Mouse (Mus musculus): ENCODE results near the gene Ptpn7. TPM values are rescaled to one million over a fixed set of nuclear protein-coding genes. Genes with fewer than 3 reads are reported as not detected.
"Not testable (repeated sequence)": the region's sequence is repeated elsewhere in the genome, so short reads cannot be mapped to it uniquely, and the experiment has no call there.

The Ptpn7 gene
- polyA plus RNA-seq, 1 experiment from 2014 or later: 1.8 TPM

DNA sequence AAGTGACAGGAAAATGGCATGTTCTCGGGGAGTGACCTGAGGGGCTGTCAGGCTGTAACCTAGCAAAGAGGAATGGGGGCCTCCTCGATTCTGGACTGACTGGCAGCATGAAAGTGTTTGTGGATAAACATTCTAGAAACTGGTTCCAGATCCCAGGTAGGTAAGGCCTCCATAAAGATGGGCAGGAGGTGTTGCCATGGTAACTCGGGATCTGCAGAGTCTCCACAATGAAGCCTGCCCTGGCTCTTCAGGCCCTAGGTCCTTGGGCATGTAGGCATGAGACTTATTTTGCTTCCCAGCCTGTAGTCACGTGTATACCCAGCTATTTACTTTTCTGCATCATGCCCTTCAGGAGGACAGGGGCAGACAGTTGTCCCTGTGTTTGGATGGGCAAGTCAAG is 48.8 kb downstream of the Ptpn7 start:
- Histone ChIP-seq H3K4me1 (replicated peaks; ENCODE audit: control insufficient read depth, insufficient read depth, low read length) (no peaks in the 10 kb centered on the region), H3K9ac (ENCODE audit: low read length) (no peak overlapping the region), H3K9me3 (ENCODE audit: control insufficient read depth, low read length) (no peaks in the 10 kb centered on the region), H3K27me3 (ENCODE audit: control insufficient read depth, insufficient read depth, low read length) (no peaks in the 10 kb centered on the region), H3K36me3 (ENCODE audit: control insufficient read depth, insufficient read depth, low read length) (no peaks in the 10 kb centered on the region), H3K4me2 (ENCODE audit: low read depth, low read length, severe bottlenecking) (no peak overlapping the region), H3K27ac (ENCODE audit: low read depth, low read length) (no peak overlapping the region), H3K4me3 (ENCODE audit: low read depth, low read length) (no peak overlapping the region)
- 76% methylated on average over 4 of the region's 4 CpGs for WGBS
- DNase-seq (ENCODE audit: low spot score) (no peak), ATAC-seq (replicated peaks; ENCODE audit: low FRiP score) (no peak)

DNA sequence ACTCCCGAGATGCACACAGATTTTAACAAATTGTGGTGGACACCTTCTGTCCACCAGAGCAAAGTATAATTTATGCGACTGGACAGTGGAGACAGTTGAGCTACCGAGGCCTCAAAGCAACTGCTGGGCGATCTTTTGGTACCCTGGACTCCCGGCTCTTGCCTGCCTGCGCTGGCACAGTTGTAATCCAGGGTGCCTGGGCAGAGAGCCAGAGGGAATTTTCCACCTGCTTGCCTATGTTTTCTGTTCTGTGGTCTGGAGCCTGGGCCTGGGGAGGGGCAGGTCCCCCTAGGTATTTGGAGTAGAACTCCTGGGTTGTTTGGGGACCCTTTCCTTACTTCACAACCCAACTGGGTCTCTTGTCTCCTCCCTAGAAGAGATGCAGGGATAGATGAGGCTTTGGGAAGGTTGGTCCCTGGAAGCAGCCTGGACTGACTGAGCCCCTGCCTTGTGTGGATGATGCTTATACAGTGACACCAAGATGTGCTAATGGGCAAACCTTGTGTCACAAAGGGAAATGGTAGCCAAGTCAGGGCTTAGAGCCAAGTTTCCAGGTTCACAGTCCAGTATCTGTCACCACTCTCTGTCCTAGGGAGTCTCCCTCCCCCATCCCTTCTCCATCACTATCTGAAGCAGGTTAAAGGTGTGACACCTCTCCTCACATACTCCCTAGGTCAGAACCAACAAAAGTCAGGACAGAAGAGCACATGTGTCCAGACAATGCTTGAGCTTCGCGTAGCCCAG is 49.6 kb downstream of the Ptpn7 start:
- DNase-seq (ENCODE audit: low spot score) (no peak), ATAC-seq (replicated peaks; ENCODE audit: low FRiP score) (no peak)
- H3K36me3 ChIP-seq (ENCODE audit: control insufficient read depth, insufficient read depth, low read length): no peaks in the 10 kb centered on the region
- H3K4me3 ChIP-seq (ENCODE audit: low read depth, low read length): no peak overlapping the region
- no peaks in the 10 kb centered on the region for H3K9me3 ChIP-seq (ENCODE audit: control insufficient read depth, low read length)
- no peaks in the 10 kb centered on the region for H3K27me3 ChIP-seq (ENCODE audit: control insufficient read depth, insufficient read depth, low read length)
- H3K9ac ChIP-seq (ENCODE audit: low read length): no peak overlapping the region
- H3K4me1 ChIP-seq (replicated peaks; ENCODE audit: control insufficient read depth, insufficient read depth, low read length): no peaks in the 10 kb centered on the region
- 88% methylated on average over 8 of the region's 8 CpGs for WGBS
- no peak overlapping the region for H3K4me2 ChIP-seq (ENCODE audit: low read depth, low read length, severe bottlenecking)
- no peak overlapping the region for H3K27ac ChIP-seq (ENCODE audit: low read depth, low read length)

DNA sequence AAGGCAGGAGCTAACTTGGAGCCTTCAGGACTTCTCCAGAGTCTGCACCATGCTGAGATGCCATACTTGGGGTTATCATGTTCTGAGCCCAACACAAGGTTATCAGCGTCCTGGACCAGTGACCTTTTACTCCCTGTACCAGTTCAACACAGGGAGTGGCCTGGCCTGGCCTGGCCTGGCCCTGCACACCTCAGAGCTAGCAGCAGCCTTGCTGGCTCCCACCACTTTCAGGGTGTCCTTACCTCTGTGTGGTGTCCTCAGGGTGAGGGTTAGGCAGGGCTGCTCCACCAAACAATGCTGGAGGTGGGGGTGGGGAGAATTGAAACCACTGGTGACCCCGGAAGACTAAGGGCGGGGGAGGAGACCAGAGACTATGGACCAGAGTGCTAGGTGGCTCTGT is 50.5 kb downstream of the Ptpn7 start:
- Histone ChIP-seq H3K4me1 (replicated peaks; ENCODE audit: control insufficient read depth, insufficient read depth, low read length) (no peaks in the 10 kb centered on the region), H3K4me2 (ENCODE audit: low read depth, low read length, severe bottlenecking) (no peak overlapping the region), H3K36me3 (ENCODE audit: control insufficient read depth, insufficient read depth, low read length) (no peaks in the 10 kb centered on the region), H3K27ac (ENCODE audit: low read depth, low read length) (no peak overlapping the region), H3K9me3 (ENCODE audit: control insufficient read depth, low read length) (no peaks in the 10 kb centered on the region), H3K4me3 (ENCODE audit: low read depth, low read length) (no peak overlapping the region), H3K9ac (ENCODE audit: low read length) (no peak overlapping the region), H3K27me3 (ENCODE audit: control insufficient read depth, insufficient read depth, low read length) (no peaks in the 10 kb centered on the region)
- no peak for DNase-seq (ENCODE audit: low spot score)
- no peak for ATAC-seq (replicated peaks; ENCODE audit: low FRiP score)
- 73% methylated on average over 3 of the region's 3 CpGs for WGBS

DNA sequence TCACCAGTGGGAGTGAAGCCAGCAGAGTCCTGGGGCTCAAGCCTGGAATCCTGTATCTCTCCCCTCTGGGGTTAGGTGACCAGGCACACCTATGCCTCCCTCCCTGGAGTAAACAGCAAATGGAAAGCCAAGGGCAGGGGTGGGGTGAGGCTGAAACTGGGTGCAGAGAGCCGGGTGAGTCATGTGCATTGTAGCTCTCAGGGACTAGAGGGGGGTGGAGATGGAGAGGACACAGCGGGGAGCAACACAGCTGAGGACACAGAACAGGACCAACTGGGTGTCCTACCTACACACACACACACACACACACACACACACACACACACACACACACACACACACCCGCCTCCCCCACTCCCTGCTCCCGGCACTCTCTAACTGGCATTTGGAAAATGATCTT is 50.9 kb downstream of the Ptpn7 start:
- 87% methylated on average over 4 of the region's 4 CpGs for WGBS
- H3K27ac ChIP-seq (ENCODE audit: low read depth, low read length): no peak overlapping the region
- no peak for DNase-seq (ENCODE audit: low spot score)

DNA sequence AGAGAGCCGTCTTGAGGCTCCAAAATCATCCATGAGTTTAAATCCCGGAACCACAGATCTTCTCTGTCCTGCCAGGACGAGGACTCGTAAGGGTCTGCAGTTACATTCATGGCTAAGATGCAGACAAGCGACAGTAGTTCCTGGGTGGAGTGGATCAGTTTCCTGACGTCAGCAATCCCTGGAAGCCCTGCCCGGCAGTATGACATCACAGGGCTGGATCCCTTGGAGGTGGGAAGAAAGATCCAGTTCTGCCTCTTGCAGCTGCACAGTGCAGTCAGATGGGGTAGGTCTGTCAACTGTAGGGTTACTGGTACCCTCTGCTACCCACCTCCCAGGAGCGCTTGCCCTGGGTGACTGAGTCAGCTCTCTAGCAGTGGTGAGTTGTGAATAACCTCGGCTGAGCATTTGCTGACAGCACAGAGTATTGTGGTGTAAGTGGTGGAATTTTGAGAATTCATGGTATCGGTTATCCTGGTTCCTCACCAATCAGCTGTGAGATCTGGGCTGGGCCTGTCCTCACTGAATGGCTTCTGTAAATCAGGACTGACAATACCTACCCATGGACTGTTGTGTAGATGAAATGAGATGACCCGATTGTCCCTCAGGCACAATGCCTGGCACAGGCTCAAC is 51.6 kb downstream of the Ptpn7 start:
- Histone ChIP-seq H3K27me3 (ENCODE audit: control insufficient read depth, insufficient read depth, low read length) (no peaks in the 10 kb centered on the region), H3K9me3 (ENCODE audit: control insufficient read depth, low read length) (no peaks in the 10 kb centered on the region), H3K4me2 (ENCODE audit: low read depth, low read length, severe bottlenecking) (no peak overlapping the region), H3K27ac (ENCODE audit: low read depth, low read length) (no peak overlapping the region), H3K9ac (ENCODE audit: low read length) (no peak overlapping the region), H3K4me1 (replicated peaks; ENCODE audit: control insufficient read depth, insufficient read depth, low read length) (no peaks in the 10 kb centered on the region), H3K4me3 (ENCODE audit: low read depth, low read length) (no peak overlapping the region), H3K36me3 (ENCODE audit: control insufficient read depth, insufficient read depth, low read length) (no peaks in the 10 kb centered on the region)
- WGBS: 74% methylated on average over 11 of the region's 11 CpGs
- DNase-seq (ENCODE audit: low spot score) (no peak), ATAC-seq (replicated peaks; ENCODE audit: low FRiP score) (no peak)

More for the DNA sequence above, 50.9 kb downstream of the Ptpn7 start:
- no peak for ATAC-seq (replicated peaks; ENCODE audit: low FRiP score)
- H3K36me3 ChIP-seq (ENCODE audit: control insufficient read depth, insufficient read depth, low read length): no peaks in the 10 kb centered on the region
- no peaks in the 10 kb centered on the region for H3K9me3 ChIP-seq (ENCODE audit: control insufficient read depth, low read length)
- no peak overlapping the region for H3K4me2 ChIP-seq (ENCODE audit: low read depth, low read length, severe bottlenecking)
- H3K4me3 ChIP-seq (ENCODE audit: low read depth, low read length): no peak overlapping the region
- no peaks in the 10 kb centered on the region for H3K4me1 ChIP-seq (replicated peaks; ENCODE audit: control insufficient read depth, insufficient read depth, low read length)
- no peaks in the 10 kb centered on the region for H3K27me3 ChIP-seq (ENCODE audit: control insufficient read depth, insufficient read depth, low read length)
- H3K9ac ChIP-seq (ENCODE audit: low read length): no peak overlapping the region

DNA sequence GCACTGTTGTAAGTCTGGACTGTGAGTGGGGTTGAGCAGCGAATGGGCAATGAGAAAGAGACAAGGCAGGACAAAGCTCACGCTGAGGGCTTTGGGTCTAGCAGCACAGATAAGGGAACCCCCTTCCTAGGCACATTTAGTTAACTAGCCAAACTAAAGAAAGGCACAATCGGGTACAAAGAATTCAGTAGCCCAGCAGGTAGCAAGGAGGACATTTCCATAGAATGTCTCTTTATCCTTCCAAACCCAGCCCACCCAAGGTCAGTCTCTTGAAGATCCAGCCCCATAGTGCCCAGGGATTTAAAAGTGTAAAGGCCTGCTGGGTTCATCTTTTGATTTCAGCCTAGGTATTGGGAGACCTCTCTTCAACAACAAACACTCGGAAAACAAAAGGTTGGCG is 53.4 kb downstream of the Ptpn7 start:
- no peak for ATAC-seq (replicated peaks; ENCODE audit: low FRiP score)
- Histone ChIP-seq H3K9ac (ENCODE audit: low read length) (no peak overlapping the region), H3K4me3 (ENCODE audit: low read depth, low read length) (no peak overlapping the region), H3K4me1 (replicated peaks; ENCODE audit: control insufficient read depth, insufficient read depth, low read length) (no peaks in the 10 kb centered on the region), H3K4me2 (ENCODE audit: low read depth, low read length, severe bottlenecking) (no peak overlapping the region), H3K27me3 (ENCODE audit: control insufficient read depth, insufficient read depth, low read length) (no peaks in the 10 kb centered on the region), H3K36me3 (ENCODE audit: control insufficient read depth, insufficient read depth, low read length) (no peaks in the 10 kb centered on the region), H3K27ac (ENCODE audit: low read depth, low read length) (no peak overlapping the region), H3K9me3 (ENCODE audit: control insufficient read depth, low read length) (no peaks in the 10 kb centered on the region)
- DNase-seq (ENCODE audit: low spot score): no peak
- WGBS: 29% methylated on average over 5 of the region's 5 CpGs

DNA sequence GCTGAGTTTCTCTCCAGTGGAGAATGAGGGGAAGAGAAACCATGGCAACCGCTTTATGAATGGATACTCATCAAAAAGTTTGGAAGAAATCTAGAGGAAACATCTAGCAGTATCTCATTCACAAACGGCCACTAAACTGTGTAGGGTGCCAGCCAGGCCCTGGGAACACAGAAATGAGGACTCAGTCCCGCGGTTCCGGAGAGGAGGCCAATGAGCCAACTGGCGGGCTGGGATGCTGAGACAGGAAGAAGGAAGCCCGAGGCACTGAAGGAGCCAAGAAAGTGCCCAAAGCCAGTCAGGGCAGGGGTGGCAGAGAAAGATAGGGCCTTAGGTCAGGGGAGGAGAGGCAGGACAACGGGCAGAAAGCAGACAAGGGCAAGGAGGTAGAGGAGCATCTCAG is 53.9 kb downstream of the Ptpn7 start:
- H3K4me3 ChIP-seq (ENCODE audit: low read depth, low read length): no peak overlapping the region
- 36% methylated on average over 8 of the region's 8 CpGs for WGBS
- no peak overlapping the region for H3K4me2 ChIP-seq (ENCODE audit: low read depth, low read length, severe bottlenecking)
- DNase-seq (ENCODE audit: low spot score): no peak
- H3K4me1 ChIP-seq (replicated peaks; ENCODE audit: control insufficient read depth, insufficient read depth, low read length): no peaks in the 10 kb centered on the region
- no peaks in the 10 kb centered on the region for H3K27me3 ChIP-seq (ENCODE audit: control insufficient read depth, insufficient read depth, low read length)
- no peak overlapping the region for H3K9ac ChIP-seq (ENCODE audit: low read length)
- H3K27ac ChIP-seq (ENCODE audit: low read depth, low read length): no peak overlapping the region
- no peak for ATAC-seq (replicated peaks; ENCODE audit: low FRiP score)
- H3K36me3 ChIP-seq (ENCODE audit: control insufficient read depth, insufficient read depth, low read length): no peaks in the 10 kb centered on the region
- no peaks in the 10 kb centered on the region for H3K9me3 ChIP-seq (ENCODE audit: control insufficient read depth, low read length)

DNA sequence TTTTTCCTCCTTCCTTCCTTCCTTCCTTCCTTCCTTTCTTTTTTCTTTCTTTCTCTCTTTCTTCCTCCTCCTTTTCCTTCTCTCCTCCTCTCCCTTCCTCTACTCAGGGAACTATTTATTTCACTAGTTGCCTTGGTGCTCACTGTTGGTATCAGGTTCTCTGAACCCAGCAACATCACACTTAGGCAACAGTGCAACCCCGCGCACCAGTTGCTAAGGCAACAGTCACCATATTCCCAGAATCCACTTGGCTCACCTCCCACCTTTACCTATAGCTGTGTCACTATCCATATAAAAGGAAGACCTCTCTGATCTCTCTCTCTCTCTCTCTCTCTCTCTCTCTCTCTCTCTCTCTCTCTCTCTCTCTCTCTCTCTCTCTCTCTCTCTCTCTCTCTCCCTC is 54.5 kb downstream of the Ptpn7 start:
- H3K36me3 ChIP-seq (ENCODE audit: control insufficient read depth, insufficient read depth, low read length); H3K27me3 ChIP-seq (ENCODE audit: control insufficient read depth, insufficient read depth, low read length); H3K9ac ChIP-seq (ENCODE audit: low read length); H3K9me3 ChIP-seq (ENCODE audit: control insufficient read depth, low read length); H3K4me2 ChIP-seq (ENCODE audit: low read depth, low read length, severe bottlenecking); H3K4me3 ChIP-seq (ENCODE audit: low read depth, low read length); ATAC-seq (replicated peaks; ENCODE audit: low FRiP score); DNase-seq (ENCODE audit: low spot score); H3K27ac ChIP-seq (ENCODE audit: low read depth, low read length); H3K4me1 ChIP-seq (replicated peaks; ENCODE audit: control insufficient read depth, insufficient read depth, low read length): not testable (repeated sequence)
- WGBS: 38% methylated on average over 2 of the region's 2 CpGs

DNA sequence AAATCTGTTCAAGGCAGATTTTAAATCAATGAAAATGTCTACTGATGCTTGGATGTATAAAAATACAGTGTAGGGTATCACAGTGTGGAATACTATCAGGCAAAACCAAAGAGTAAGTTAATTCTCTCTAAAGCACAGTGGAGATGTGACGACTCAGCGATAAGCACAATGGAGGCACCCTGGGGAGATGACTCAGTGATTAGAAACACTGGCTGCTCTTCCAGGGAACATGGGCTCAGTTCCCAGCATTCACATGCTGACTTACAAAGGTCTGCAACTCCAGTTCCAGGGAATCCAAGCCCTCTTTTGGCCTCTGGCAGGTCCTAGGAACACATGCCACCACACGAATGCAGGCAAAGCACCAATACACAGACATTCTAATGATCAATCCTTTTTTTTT is 55.7 kb downstream of the Ptpn7 start:
- Histone ChIP-seq H3K4me3 (ENCODE audit: low read depth, low read length) (no peak overlapping the region), H3K9ac (ENCODE audit: low read length) (no peak overlapping the region), H3K27ac (ENCODE audit: low read depth, low read length) (no peak overlapping the region), H3K9me3 (ENCODE audit: control insufficient read depth, low read length) (no peaks in the 10 kb centered on the region), H3K36me3 (ENCODE audit: control insufficient read depth, insufficient read depth, low read length) (no peaks in the 10 kb centered on the region), H3K4me1 (replicated peaks; ENCODE audit: control insufficient read depth, insufficient read depth, low read length) (no peaks in the 10 kb centered on the region), H3K4me2 (ENCODE audit: low read depth, low read length, severe bottlenecking) (no peak overlapping the region), H3K27me3 (ENCODE audit: control insufficient read depth, insufficient read depth, low read length) (no peaks in the 10 kb centered on the region)
- 23% methylated on average over 3 of the region's 3 CpGs for WGBS
- ATAC-seq (replicated peaks; ENCODE audit: low FRiP score) (no peak), DNase-seq (ENCODE audit: low spot score) (no peak)

All from forebrain, embryonic 11.5 days (tissue).